Mouse (Mus musculus): ENCODE measurements around the gene Mgat4c. TPM values are rescaled to one million over a fixed set of nuclear protein-coding genes. Genes with fewer than 3 reads are reported as not detected.

Gene Mgat4c
- polyA plus RNA-seq, 1 experiment from 2014 or later: not detected

DNA sequence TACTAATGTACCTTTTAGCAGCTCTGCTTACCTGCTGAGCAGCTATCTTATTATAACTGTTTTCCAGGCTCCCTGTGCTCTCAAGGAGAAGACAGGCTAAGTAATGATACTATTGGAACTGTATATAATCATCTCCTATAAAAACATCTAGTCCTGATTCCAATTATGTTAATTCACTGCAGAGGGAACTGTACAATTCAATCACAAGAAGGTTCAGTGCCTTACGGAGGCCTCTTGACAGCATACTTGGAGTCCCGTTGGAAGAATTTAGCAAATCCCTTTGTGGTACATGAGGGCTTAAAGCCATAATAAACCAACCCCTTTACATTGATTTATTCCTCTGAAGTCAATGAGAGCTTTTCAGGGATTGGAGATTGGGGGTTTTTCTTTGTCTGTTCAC lies 174.8 kb downstream of the Mgat4c start:
- H3K27me3 ChIP-seq (ENCODE audit: insufficient read depth, low read length): no peaks in the 10 kb centered on the region
- no peak overlapping the region for H3K4me3 ChIP-seq (ENCODE audit: low read depth, low read length)
- DNase-seq (no peak), ATAC-seq (no peak)
- no peak overlapping the region for H3K27ac ChIP-seq (ENCODE audit: low read depth)
- H3K4me1 ChIP-seq (ENCODE audit: insufficient read depth): no peaks in the 10 kb centered on the region
- no peak overlapping the region for H3K4me2 ChIP-seq (ENCODE audit: low read depth, low read length)
- no peak overlapping the region for H3K9ac ChIP-seq (replicated peaks)
- 87% methylated on average over 2 of the region's 2 CpGs for WGBS (ENCODE audit: insufficient replicate concordance)
- TF ChIP-seq CTCF (IDR thresholded peaks at IDR 0.05; ENCODE audit: low read depth): no peak
- TF ChIP-seq EP300 (IDR thresholded peaks at IDR 0.05; ENCODE audit: low read depth): no peak
- H3K36me3 ChIP-seq (replicated peaks; ENCODE audit: insufficient read depth, low read length): no peaks in the 10 kb centered on the region
- no peaks in the 10 kb centered on the region for H3K9me3 ChIP-seq (ENCODE audit: low read length)

DNA sequence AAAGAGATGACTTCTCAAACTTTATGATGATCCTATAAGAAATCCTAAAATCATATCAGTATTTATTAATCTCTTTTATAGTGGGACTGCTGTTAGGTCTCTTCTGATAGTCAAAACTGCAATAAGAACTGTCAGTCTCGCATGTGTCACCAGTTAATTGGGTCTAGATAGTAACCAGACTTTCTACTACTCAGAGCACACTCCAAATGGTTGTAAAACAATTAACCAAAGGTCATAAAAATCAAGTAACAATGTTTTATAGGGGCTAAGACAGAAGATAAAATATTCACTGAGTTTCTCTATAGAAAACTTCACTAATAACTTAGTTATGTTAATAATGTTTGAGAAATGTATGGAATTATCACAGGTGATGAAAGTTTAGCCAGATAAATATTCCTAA lies 208.6 kb downstream of the Mgat4c start:
- H3K36me3 ChIP-seq (replicated peaks; ENCODE audit: insufficient read depth, low read length): no peaks in the 10 kb centered on the region
- TF ChIP-seq EP300 (IDR thresholded peaks at IDR 0.05; ENCODE audit: low read depth) (no peak), CTCF (IDR thresholded peaks at IDR 0.05; ENCODE audit: low read depth) (no peak)
- no peak overlapping the region for H3K4me3 ChIP-seq (ENCODE audit: low read depth, low read length)
- no peak overlapping the region for H3K9ac ChIP-seq (replicated peaks)
- H3K9me3 ChIP-seq (ENCODE audit: low read length): no peaks in the 10 kb centered on the region
- no peak overlapping the region for H3K4me2 ChIP-seq (ENCODE audit: low read depth, low read length)
- no peaks in the 10 kb centered on the region for H3K4me1 ChIP-seq (ENCODE audit: insufficient read depth)
- no peak overlapping the region for H3K27ac ChIP-seq (ENCODE audit: low read depth)
- H3K27me3 ChIP-seq (ENCODE audit: insufficient read depth, low read length): no peaks in the 10 kb centered on the region
- DNase-seq: no peak
- WGBS (ENCODE audit: insufficient replicate concordance): 52% methylated on average over 1 of the region's 1 CpGs
- no peak for ATAC-seq

DNA sequence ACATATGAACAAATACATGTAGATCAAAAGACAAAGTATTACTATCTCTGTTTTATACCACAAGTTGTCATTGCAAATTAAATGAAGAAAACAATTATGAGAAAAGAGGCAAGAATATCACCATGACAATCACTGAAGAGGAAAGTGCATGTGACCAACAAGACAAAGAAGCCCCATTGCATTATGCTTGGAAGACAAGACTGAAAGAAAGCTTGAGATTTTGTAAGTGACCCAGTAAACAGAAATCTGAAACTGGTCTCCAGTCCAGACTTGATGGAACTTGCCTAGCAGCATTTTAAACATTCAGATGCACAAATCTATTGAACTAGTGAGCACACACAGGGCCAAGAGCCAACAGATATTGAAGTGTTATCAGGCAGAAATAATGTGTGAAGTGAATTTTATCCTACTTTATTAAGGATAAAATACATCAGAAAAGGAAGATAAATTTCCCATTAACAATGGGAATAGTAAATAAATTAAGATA lies 236.1 kb downstream of the Mgat4c start:
- no peaks in the 10 kb centered on the region for H3K27me3 ChIP-seq (ENCODE audit: insufficient read depth, low read length)
- no peak overlapping the region for H3K4me2 ChIP-seq (ENCODE audit: low read depth, low read length)
- H3K36me3 ChIP-seq (replicated peaks; ENCODE audit: insufficient read depth, low read length): no peaks in the 10 kb centered on the region
- H3K4me3 ChIP-seq (ENCODE audit: low read depth, low read length): no peak overlapping the region
- TF ChIP-seq EP300 (IDR thresholded peaks at IDR 0.05; ENCODE audit: low read depth) (no peak), CTCF (IDR thresholded peaks at IDR 0.05; ENCODE audit: low read depth) (no peak)
- no peak overlapping the region for H3K9ac ChIP-seq (replicated peaks)
- H3K9me3 ChIP-seq (ENCODE audit: low read length): no peaks in the 10 kb centered on the region
- no peak overlapping the region for H3K27ac ChIP-seq (ENCODE audit: low read depth)
- no peak for ATAC-seq
- no peaks in the 10 kb centered on the region for H3K4me1 ChIP-seq (ENCODE audit: insufficient read depth)
- no peak for DNase-seq

DNA sequence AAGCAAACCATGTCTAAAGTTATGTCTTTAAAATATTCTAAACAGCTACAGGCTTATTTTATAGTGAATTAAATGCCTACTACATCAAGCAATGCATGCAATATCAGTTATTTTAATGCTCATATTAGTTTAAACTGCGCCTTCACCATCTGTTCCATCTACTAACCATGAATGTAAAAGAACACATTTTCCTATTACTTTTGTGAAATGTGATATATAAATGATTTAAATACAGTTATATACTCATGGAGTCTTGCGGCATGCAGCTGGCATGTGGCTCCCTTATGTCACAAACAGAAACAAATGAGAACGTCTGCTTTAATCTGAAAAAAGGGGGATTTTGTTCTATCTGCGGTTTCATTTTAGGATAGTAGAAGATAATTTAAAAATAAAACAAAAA lies 316.3 kb downstream of the Mgat4c start:
- Histone ChIP-seq H3K27me3 (ENCODE audit: insufficient read depth, low read length) (no peaks in the 10 kb centered on the region), H3K36me3 (replicated peaks; ENCODE audit: insufficient read depth, low read length) (no peaks in the 10 kb centered on the region), H3K27ac (ENCODE audit: low read depth) (no peak overlapping the region), H3K4me2 (ENCODE audit: low read depth, low read length) (no peak overlapping the region), H3K4me1 (ENCODE audit: insufficient read depth) (no peaks in the 10 kb centered on the region), H3K9ac (replicated peaks) (no peak overlapping the region), H3K9me3 (ENCODE audit: low read length) (no peaks in the 10 kb centered on the region), H3K4me3 (ENCODE audit: low read depth, low read length) (no peak overlapping the region)
- ATAC-seq: no peak
- no peak for DNase-seq
- 86% methylated on average over 4 of the region's 4 CpGs for WGBS (ENCODE audit: insufficient replicate concordance)
- TF ChIP-seq EP300 (IDR thresholded peaks at IDR 0.05; ENCODE audit: low read depth) (no peak), CTCF (IDR thresholded peaks at IDR 0.05; ENCODE audit: low read depth) (no peak)

DNA sequence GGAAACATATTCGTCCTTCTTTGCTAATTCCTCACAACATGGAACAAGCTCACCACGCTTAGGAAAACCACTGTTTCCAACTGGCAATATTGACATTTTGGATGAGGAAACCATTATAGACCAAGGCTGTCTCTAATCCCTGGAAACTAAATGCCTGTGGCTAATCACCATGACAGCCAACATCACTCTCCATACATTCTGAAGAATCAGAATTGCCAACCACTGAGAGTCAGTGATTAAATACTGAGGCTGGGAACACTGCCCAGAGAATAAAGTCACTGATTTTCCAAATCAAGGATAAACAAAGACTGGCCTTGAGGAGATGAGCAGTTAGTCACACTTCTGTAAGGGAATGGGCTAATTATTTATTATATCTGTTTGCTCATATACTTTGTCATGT lies 361.2 kb downstream of the Mgat4c start:
- TF ChIP-seq CTCF (IDR thresholded peaks at IDR 0.05; ENCODE audit: low read depth): no peak
- TF ChIP-seq EP300 (IDR thresholded peaks at IDR 0.05; ENCODE audit: low read depth): no peak
- Histone ChIP-seq H3K27me3 (ENCODE audit: insufficient read depth, low read length) (no peaks in the 10 kb centered on the region), H3K4me2 (ENCODE audit: low read depth, low read length) (no peak overlapping the region), H3K4me3 (ENCODE audit: low read depth, low read length) (no peak overlapping the region), H3K4me1 (ENCODE audit: insufficient read depth) (no peaks in the 10 kb centered on the region), H3K9me3 (ENCODE audit: low read length) (no peaks in the 10 kb centered on the region), H3K36me3 (replicated peaks; ENCODE audit: insufficient read depth, low read length) (no peaks in the 10 kb centered on the region), H3K9ac (replicated peaks) (no peak overlapping the region), H3K27ac (ENCODE audit: low read depth) (no peak overlapping the region)
- ATAC-seq: no peak
- DNase-seq: no peak
- 67% methylated on average over 2 of the region's 2 CpGs for WGBS (ENCODE audit: insufficient replicate concordance)

DNA sequence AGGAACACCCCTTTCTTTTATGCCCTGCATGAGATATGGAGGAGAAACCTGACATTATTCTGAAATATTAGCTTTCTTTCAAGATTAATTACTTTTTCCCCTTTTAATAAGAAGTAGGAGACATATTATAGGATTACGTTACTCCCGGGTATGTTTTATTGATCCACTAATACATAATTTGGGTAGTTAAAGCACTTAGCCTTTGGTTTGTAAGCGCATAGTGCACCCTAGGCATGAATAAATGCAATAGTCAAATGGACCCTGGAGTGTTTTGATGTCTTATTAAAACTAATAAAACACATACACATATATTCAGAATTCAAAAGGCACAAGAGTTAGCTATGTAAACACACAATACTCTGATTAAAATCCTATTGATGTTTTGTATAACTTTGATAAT lies 374.9 kb downstream of the Mgat4c start:
- no peaks in the 10 kb centered on the region for H3K4me1 ChIP-seq (ENCODE audit: insufficient read depth)
- H3K27ac ChIP-seq (ENCODE audit: low read depth): no peak overlapping the region
- 79% methylated on average over 3 of the region's 3 CpGs for WGBS (ENCODE audit: insufficient replicate concordance)
- H3K9me3 ChIP-seq (ENCODE audit: low read length): no peaks in the 10 kb centered on the region
- ATAC-seq: no peak
- no peak overlapping the region for H3K4me3 ChIP-seq (ENCODE audit: low read depth, low read length)
- H3K9ac ChIP-seq (replicated peaks): no peak overlapping the region
- H3K4me2 ChIP-seq (ENCODE audit: low read depth, low read length): no peak overlapping the region
- H3K36me3 ChIP-seq (replicated peaks; ENCODE audit: insufficient read depth, low read length): no peaks in the 10 kb centered on the region
- TF ChIP-seq EP300 (IDR thresholded peaks at IDR 0.05; ENCODE audit: low read depth) (no peak), CTCF (IDR thresholded peaks at IDR 0.05; ENCODE audit: low read depth) (no peak)
- no peak for DNase-seq
- no peaks in the 10 kb centered on the region for H3K27me3 ChIP-seq (ENCODE audit: insufficient read depth, low read length)

DNA sequence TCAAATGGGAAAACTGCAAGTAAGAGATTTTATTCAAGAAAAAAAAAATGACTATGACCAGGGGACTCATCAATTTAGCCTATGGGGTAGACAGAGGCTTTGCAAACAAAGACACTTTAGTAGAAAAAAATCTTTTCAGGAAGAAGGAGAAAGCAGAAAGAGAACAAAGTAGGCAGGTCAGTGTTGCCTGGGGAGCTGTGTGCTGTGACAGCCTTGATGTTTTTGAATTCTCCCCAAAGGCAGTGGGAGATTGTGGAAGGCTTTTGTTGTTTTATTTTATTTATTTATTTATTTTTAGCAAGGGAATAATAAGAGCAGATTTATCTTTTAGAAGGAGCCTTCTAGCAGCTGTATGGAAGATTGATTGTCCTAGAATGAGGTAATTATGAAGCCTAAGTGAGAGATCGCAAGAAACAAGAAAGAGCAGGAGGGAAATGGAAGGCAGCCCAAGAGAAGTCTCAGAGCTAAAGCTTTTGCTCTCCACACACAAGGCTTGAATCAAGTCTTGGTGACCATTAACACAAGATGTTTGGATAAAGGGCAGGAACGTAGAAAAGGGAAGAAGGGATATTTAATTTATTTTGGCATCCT lies 375.8 kb downstream of the Mgat4c start:
- TF ChIP-seq CTCF (IDR thresholded peaks at IDR 0.05; ENCODE audit: low read depth) (no peak), EP300 (IDR thresholded peaks at IDR 0.05; ENCODE audit: low read depth) (no peak)
- Histone ChIP-seq H3K9me3 (ENCODE audit: low read length) (no peaks in the 10 kb centered on the region), H3K4me1 (ENCODE audit: insufficient read depth) (no peaks in the 10 kb centered on the region), H3K27ac (ENCODE audit: low read depth) (no peak overlapping the region), H3K9ac (replicated peaks) (no peak overlapping the region), H3K4me3 (ENCODE audit: low read depth, low read length) (no peak overlapping the region), H3K36me3 (replicated peaks; ENCODE audit: insufficient read depth, low read length) (no peaks in the 10 kb centered on the region), H3K4me2 (ENCODE audit: low read depth, low read length) (no peak overlapping the region), H3K27me3 (ENCODE audit: insufficient read depth, low read length) (no peaks in the 10 kb centered on the region)
- DNase-seq: no peak
- 65% methylated on average over 2 of the region's 2 CpGs for WGBS (ENCODE audit: insufficient replicate concordance)
- no peak for ATAC-seq

Measured in liver, postnatal 0 days (tissue).